Mouse (Mus musculus): Measurements from ENCODE around the gene Ogfrl1. TPM values are rescaled to one million over a fixed set of nuclear protein-coding genes. Genes with fewer than 3 reads are reported as not detected.
A peak's percentile ranks its signal among the peaks of the same experiment; 100 is the strongest.

Gene Ogfrl1
- polyA plus RNA-seq, 1 experiment from 2014 or later: 11.7 TPM

GRCm38 (mm10) chr1:23342224-23342623 is 55.3 kb downstream of the Ogfrl1 start:
- no peak overlapping the region for H3K4me2 ChIP-seq (ENCODE audit: low read length)
- no peaks in the 10 kb centered on the region for H3K36me3 ChIP-seq (ENCODE audit: control insufficient read depth, insufficient read depth, low read length)
- no peaks in the 10 kb centered on the region for H3K9me3 ChIP-seq (replicated peaks; ENCODE audit: control insufficient read depth, low read length)
- DNase-seq (ENCODE audit: low spot score) (no peak), ATAC-seq (no peak)
- H3K27ac ChIP-seq (ENCODE audit: low read depth, low read length): no peak overlapping the region
- no peak overlapping the region for H3K9ac ChIP-seq (ENCODE audit: low read length)
- H3K27me3 ChIP-seq (replicated peaks; ENCODE audit: control insufficient read depth, insufficient read depth, low read length): no peaks in the 10 kb centered on the region
- no peaks in the 10 kb centered on the region for H3K4me1 ChIP-seq (ENCODE audit: control insufficient read depth, insufficient read depth, low read length)
- 79% methylated on average over 3 of the region's 3 CpGs for WGBS
- no peak overlapping the region for H3K4me3 ChIP-seq (ENCODE audit: low read depth, low read length)

GRCm38 (mm10) chr1:23335726-23336363 is 61.7 kb downstream of the Ogfrl1 start:
- Histone ChIP-seq H3K4me1 (ENCODE audit: control insufficient read depth, insufficient read depth, low read length) (no peaks in the 10 kb centered on the region), H3K9ac (ENCODE audit: low read length) (no peak overlapping the region), H3K4me2 (ENCODE audit: low read length) (no peak overlapping the region), H3K27ac (ENCODE audit: low read depth, low read length) (no peak overlapping the region), H3K9me3 (replicated peaks; ENCODE audit: control insufficient read depth, low read length) (no peaks in the 10 kb centered on the region), H3K36me3 (ENCODE audit: control insufficient read depth, insufficient read depth, low read length) (no peaks in the 10 kb centered on the region), H3K27me3 (replicated peaks; ENCODE audit: control insufficient read depth, insufficient read depth, low read length) (no peaks in the 10 kb centered on the region), H3K4me3 (ENCODE audit: low read depth, low read length) (no peak overlapping the region)
- 91% methylated on average over 13 of the region's 13 CpGs for WGBS
- ATAC-seq (no peak), DNase-seq (ENCODE audit: low spot score) (no peak)

- H3K27ac ChIP-seq (ENCODE audit: low read depth, low read length): no peak overlapping the region
Observed at GRCm38 (mm10) chr1:23335050-23335449, 62.5 kb downstream of the Ogfrl1 start.

DNA sequence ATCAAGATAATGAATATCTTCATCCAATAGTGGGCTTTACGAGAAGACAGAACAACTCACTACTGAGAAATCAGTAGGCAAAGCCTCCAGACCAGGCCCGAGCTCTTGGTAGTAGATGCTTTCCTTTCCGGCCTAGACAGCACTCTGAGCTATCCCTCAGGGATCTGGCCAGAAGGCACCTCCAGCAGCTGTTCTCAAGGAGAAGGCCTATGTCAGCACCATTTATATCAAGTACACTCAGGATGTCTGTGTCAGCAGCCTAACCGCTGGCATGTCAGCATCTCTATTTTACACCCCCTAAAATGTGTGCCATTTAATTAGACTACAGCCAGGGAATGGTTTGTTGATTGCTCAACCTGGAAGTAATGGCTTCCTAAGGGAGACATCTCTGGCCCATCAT is 65.4 kb downstream of the Ogfrl1 start:
- no peak for DNase-seq (ENCODE audit: low spot score)
- H3K4me1 ChIP-seq (ENCODE audit: control insufficient read depth, insufficient read depth, low read length): no peaks in the 10 kb centered on the region
- H3K4me3 ChIP-seq (ENCODE audit: low read depth, low read length): no peak overlapping the region
- no peaks in the 10 kb centered on the region for H3K27me3 ChIP-seq (replicated peaks; ENCODE audit: control insufficient read depth, insufficient read depth, low read length)
- no peaks in the 10 kb centered on the region for H3K36me3 ChIP-seq (ENCODE audit: control insufficient read depth, insufficient read depth, low read length)
- no peak for ATAC-seq
- H3K4me2 ChIP-seq (ENCODE audit: low read length): no peak overlapping the region
- no peak overlapping the region for H3K27ac ChIP-seq (ENCODE audit: low read depth, low read length)
- no peak overlapping the region for H3K9ac ChIP-seq (ENCODE audit: low read length)
- no peaks in the 10 kb centered on the region for H3K9me3 ChIP-seq (replicated peaks; ENCODE audit: control insufficient read depth, low read length)
- 95% methylated on average over 4 of the region's 4 CpGs for WGBS

More at GRCm38 (mm10) chr1:23335050-23335449, 62.5 kb downstream of the Ogfrl1 start:
- Histone ChIP-seq H3K9me3 (replicated peaks; ENCODE audit: control insufficient read depth, low read length) (no peaks in the 10 kb centered on the region), H3K4me2 (ENCODE audit: low read length) (no peak overlapping the region), H3K27me3 (replicated peaks; ENCODE audit: control insufficient read depth, insufficient read depth, low read length) (no peaks in the 10 kb centered on the region), H3K9ac (ENCODE audit: low read length) (no peak overlapping the region), H3K36me3 (ENCODE audit: control insufficient read depth, insufficient read depth, low read length) (no peaks in the 10 kb centered on the region), H3K4me3 (ENCODE audit: low read depth, low read length) (no peak overlapping the region), H3K4me1 (ENCODE audit: control insufficient read depth, insufficient read depth, low read length) (no peaks in the 10 kb centered on the region)
- ATAC-seq: no peak
- no peak for DNase-seq (ENCODE audit: low spot score)
- 94% methylated on average over 4 of the region's 4 CpGs for WGBS

- Histone ChIP-seq H3K9me3 (replicated peaks; ENCODE audit: control insufficient read depth, low read length) (no peaks in the 10 kb centered on the region), H3K4me1 (ENCODE audit: control insufficient read depth, insufficient read depth, low read length) (peaks cover 8% of the 10 kb centered on the region; the same call in 1 of the 2 replicates), H3K4me3 (ENCODE audit: low read depth, low read length) (no peak overlapping the region), H3K4me2 (ENCODE audit: low read length) (no peak overlapping the region), H3K36me3 (ENCODE audit: control insufficient read depth, insufficient read depth, low read length) (no peaks in the 10 kb centered on the region), H3K27me3 (replicated peaks; ENCODE audit: control insufficient read depth, insufficient read depth, low read length) (no peaks in the 10 kb centered on the region), H3K27ac (ENCODE audit: low read depth, low read length) (no peak overlapping the region), H3K9ac (ENCODE audit: low read length) (no peak overlapping the region)
- DNase-seq (ENCODE audit: low spot score) (no peak), ATAC-seq (no peak)
- 95% methylated on average over 7 of the region's 7 CpGs for WGBS
Observed at GRCm38 (mm10) chr1:23325160-23325559, 72.4 kb downstream of the Ogfrl1 start.

DNA sequence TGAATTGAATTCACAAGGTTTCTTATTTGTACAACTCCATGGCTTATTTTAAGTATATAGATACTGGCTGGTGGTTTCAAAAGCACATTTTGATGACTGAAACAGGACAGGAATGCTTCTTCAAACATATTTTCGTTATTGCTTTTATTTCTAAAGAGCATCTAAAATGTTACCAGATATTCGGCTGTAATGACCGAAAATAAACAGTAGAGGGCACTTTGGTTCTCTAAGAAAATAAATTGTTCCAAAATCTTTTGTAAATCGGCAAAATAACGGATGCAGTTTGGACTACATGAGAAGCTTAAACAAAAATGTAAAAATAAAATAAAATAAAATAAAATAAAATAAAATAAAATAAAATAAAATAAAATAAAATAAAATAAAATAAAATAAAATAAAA is 73.3 kb downstream of the Ogfrl1 start:
- 17% methylated on average over 5 of the region's 5 CpGs for WGBS

DNA sequence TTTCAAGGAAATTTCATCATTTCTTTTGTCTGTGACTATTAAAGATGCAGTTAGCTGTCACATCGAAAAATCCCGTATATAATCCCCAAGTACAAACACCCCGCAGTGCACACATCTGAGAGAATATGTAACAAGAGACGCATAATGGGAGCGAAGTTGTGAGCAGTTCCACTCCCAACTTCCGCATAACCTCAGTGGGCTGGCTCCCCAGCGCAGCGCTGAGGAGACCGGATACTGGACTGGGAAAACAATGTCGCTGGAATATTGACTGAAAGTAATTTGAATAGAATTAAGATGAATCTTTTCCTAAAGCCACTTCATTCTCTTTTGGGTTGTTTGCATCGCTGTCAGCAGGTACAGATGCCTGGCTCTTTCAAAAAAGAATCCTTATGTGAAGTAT is 74.3 kb downstream of the Ogfrl1 start:
- no peaks in the 10 kb centered on the region for H3K27me3 ChIP-seq (replicated peaks; ENCODE audit: control insufficient read depth, insufficient read depth, low read length)
- peaks cover 8% of the 10 kb centered on the region; the same call in 1 of the 2 replicates for H3K4me1 ChIP-seq (ENCODE audit: control insufficient read depth, insufficient read depth, low read length)
- WGBS: 82% methylated on average over 11 of the region's 11 CpGs
- no peak for DNase-seq (ENCODE audit: low spot score)
- no peaks in the 10 kb centered on the region for H3K36me3 ChIP-seq (ENCODE audit: control insufficient read depth, insufficient read depth, low read length)
- no peak overlapping the region for H3K27ac ChIP-seq (ENCODE audit: low read depth, low read length)
- no peak overlapping the region for H3K9ac ChIP-seq (ENCODE audit: low read length)
- H3K9me3 ChIP-seq (replicated peaks; ENCODE audit: control insufficient read depth, low read length): no peaks in the 10 kb centered on the region
- H3K4me2 ChIP-seq (ENCODE audit: low read length): no peak overlapping the region
- no peak for ATAC-seq
- H3K4me3 ChIP-seq (ENCODE audit: low read depth, low read length): no peak overlapping the region

More for the DNA sequence above, 73.3 kb downstream of the Ogfrl1 start:
- ATAC-seq (no peak), DNase-seq (ENCODE audit: low spot score) (peak; percentile 87)
- Histone ChIP-seq H3K4me1 (ENCODE audit: control insufficient read depth, insufficient read depth, low read length) (peaks cover 8% of the 10 kb centered on the region; the same call in 1 of the 2 replicates), H3K27me3 (replicated peaks; ENCODE audit: control insufficient read depth, insufficient read depth, low read length) (no peaks in the 10 kb centered on the region), H3K9ac (ENCODE audit: low read length) (no peak overlapping the region), H3K27ac (ENCODE audit: low read depth, low read length) (no peak overlapping the region), H3K36me3 (ENCODE audit: control insufficient read depth, insufficient read depth, low read length) (no peaks in the 10 kb centered on the region), H3K4me2 (ENCODE audit: low read length) (no peak overlapping the region), H3K4me3 (ENCODE audit: low read depth, low read length) (no peak overlapping the region), H3K9me3 (replicated peaks; ENCODE audit: control insufficient read depth, low read length) (no peaks in the 10 kb centered on the region)

DNA sequence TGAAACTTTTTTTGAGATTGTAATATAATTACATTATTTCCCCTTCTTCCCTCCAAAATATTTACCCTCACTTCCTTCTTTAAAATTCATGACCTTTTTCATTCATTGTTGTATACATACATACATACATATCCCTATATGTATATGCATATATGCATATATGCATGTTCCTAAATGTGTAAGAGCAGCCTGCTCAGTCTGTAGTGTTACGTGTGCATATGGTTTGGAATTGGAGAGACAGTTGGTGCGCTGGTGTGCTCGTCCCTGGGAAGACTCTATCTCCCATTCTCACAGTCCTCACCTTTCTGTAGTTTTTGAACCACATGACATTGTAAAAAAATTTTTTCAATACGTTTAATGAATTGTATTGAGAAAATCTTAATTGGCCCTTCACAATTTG is 75.4 kb downstream of the Ogfrl1 start:
- Histone ChIP-seq H3K4me3 (ENCODE audit: low read depth, low read length) (no peak overlapping the region), H3K27ac (ENCODE audit: low read depth, low read length) (no peak overlapping the region), H3K9me3 (replicated peaks; ENCODE audit: control insufficient read depth, low read length) (no peaks in the 10 kb centered on the region), H3K4me2 (ENCODE audit: low read length) (no peak overlapping the region), H3K9ac (ENCODE audit: low read length) (no peak overlapping the region), H3K27me3 (replicated peaks; ENCODE audit: control insufficient read depth, insufficient read depth, low read length) (no peaks in the 10 kb centered on the region), H3K4me1 (ENCODE audit: control insufficient read depth, insufficient read depth, low read length) (peaks cover 8% of the 10 kb centered on the region; the same call in 1 of the 2 replicates), H3K36me3 (ENCODE audit: control insufficient read depth, insufficient read depth, low read length) (no peaks in the 10 kb centered on the region)
- no peak for ATAC-seq
- WGBS: 76% methylated on average over 4 of the region's 4 CpGs
- DNase-seq (ENCODE audit: low spot score): peak; percentile 2

DNA sequence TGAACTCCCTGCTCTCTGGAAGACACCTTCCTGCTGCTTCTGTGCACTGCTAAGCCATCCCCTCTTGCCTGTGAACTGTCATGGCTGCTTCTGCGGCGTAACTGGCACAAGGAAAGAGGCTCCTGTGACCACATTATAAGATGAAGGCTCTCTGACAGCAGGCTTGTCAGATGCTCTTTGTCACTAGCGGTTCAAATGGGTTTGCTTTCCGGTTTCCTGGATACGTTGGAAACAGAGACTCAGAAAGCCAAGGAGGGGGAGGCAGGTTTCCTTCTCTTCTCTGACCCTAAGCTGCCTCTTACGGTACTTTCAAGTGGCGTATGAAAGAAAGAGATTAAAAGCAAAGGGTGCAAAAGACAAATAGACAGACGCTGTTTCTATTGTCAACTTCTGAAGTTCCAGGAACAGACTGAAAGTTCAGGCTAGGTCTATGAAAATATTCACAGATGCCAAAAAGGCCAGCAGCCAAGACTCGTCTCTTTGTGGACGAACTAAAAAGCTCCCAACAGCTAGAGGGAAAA is 76.2 kb downstream of the Ogfrl1 start:
- H3K4me2 ChIP-seq (ENCODE audit: low read length): peak overlapping the region; percentile 30
- 16% methylated on average over 10 of the region's 10 CpGs for WGBS
- H3K27ac ChIP-seq (ENCODE audit: low read depth, low read length): no peak overlapping the region; the same call in 1 of the 2 replicates
- H3K27me3 ChIP-seq (replicated peaks; ENCODE audit: control insufficient read depth, insufficient read depth, low read length): no peaks in the 10 kb centered on the region
- H3K4me3 ChIP-seq (ENCODE audit: low read depth, low read length): no peak overlapping the region
- no peaks in the 10 kb centered on the region for H3K9me3 ChIP-seq (replicated peaks; ENCODE audit: control insufficient read depth, low read length)
- no peaks in the 10 kb centered on the region for H3K36me3 ChIP-seq (ENCODE audit: control insufficient read depth, insufficient read depth, low read length)
- H3K4me1 ChIP-seq (ENCODE audit: control insufficient read depth, insufficient read depth, low read length): peaks cover 8% of the 10 kb centered on the region; the same call in 1 of the 2 replicates
- ATAC-seq (peak; percentile 74), DNase-seq (ENCODE audit: low spot score) (peak; percentile 71)
- no peak overlapping the region for H3K9ac ChIP-seq (ENCODE audit: low read length)
